Mouse (Mus musculus): ENCODE results near the gene C1qtnf7.

GRCm38 (mm10) chr5:43508470-43508869, 6.9 kb upstream of the C1qtnf7 start:
- TF ChIP-seq CTCF (IDR thresholded peaks at IDR 0.05; ENCODE audit: low read depth): no peak
- no peak for TF ChIP-seq EP300 (IDR thresholded peaks at IDR 0.05; ENCODE audit: low read depth)
